ENCODE assay signal across 9 mouse cellular contexts in the genomic region with DNA sequence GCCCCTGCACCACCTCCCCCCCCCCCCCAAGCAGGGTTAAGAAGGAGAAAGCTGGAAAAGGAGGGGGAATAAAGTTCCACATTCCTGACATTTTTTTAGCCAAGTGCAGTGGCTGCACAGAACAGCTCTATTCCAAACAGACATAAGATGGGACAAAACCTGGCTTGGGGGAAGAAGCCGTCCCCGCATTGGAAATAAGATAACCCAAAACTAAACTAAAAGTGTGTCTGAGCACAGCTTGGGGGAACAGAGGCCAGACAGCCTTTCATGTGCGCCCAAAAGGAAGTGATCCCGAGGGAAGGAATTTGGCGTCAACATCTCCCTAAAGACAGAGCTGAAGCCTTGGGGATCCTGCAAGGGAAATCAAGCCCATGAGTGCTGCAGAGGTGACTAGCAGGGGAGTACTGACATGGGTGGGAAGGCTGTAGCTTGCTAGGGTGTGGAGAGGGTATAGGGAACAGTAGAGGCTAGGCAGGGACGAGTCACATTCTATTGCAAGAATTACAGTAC. TPM values are rescaled to one million over a fixed set of nuclear protein-coding genes. Genes with fewer than 3 reads are reported as not detected.
DNase-seq lines count a peak whose midpoint lies in the region; ATAC-seq lines count a peak whose summit lies in the region.
"Had no signal": no experiment of that assay in that cellular context is flagged by ENCODE, and none has a peak within 500 bp of the region (broad histone marks: within the 10 kb centered on the region; RNA-seq: fewer than 3 reads in every experiment).

No protein-coding gene starts in this region.

- WGBS in heart, embryonic 11.5 days (ENCODE audit: insufficient replicate concordance), result 10% methylated on average over 6 of the region's 6 CpGs
- 17% methylated on average over 6 of the region's 6 CpGs for WGBS in embryonic facial prominence, embryonic 11.5 days
- 13% methylated on average over 6 of the region's 6 CpGs for WGBS in intestine, embryonic 14.5 days
- 15% methylated on average over 6 of the region's 6 CpGs for WGBS in midbrain, embryonic 16.5 days

- H3K4me2 ChIP-seq in heart, embryonic 11.5 days, result peak overlapping the region; percentile 74
- H3K4me2 ChIP-seq in embryonic facial prominence, embryonic 11.5 days (ENCODE audit: low read depth, low read length), result peak overlapping the region; percentile 26
- peak overlapping the region; percentile 66 for H3K4me2 ChIP-seq in intestine, embryonic 14.5 days (ENCODE audit: low read length)
- H3K4me2 ChIP-seq in midbrain, embryonic 16.5 days (ENCODE audit: low read length), result peak overlapping the region; percentile 20; the same call in 1 of the 2 replicates

- peaks cover 49% of the 10 kb centered on the region for H3K4me1 ChIP-seq in heart, embryonic 11.5 days (ENCODE audit: control insufficient read depth, insufficient read depth, low read length)
- peaks cover 5% of the 10 kb centered on the region for H3K4me1 ChIP-seq in embryonic facial prominence, embryonic 11.5 days (ENCODE audit: control insufficient read depth, insufficient read depth, low read length)
- peaks cover 49% of the 10 kb centered on the region for H3K4me1 ChIP-seq in intestine, embryonic 14.5 days (replicated peaks; ENCODE audit: control insufficient read depth, insufficient read depth, low read length)
- peaks cover 15% of the 10 kb centered on the region for H3K4me1 ChIP-seq in midbrain, embryonic 16.5 days (ENCODE audit: control insufficient read depth, insufficient read depth, low read length)

- 0 out of 2 replicates have a peak overlapping the region, but pooled peaks have one; percentile 24 for H3K9ac ChIP-seq in heart, embryonic 11.5 days (ENCODE audit: low read depth, low read length)
- H3K9ac ChIP-seq in embryonic facial prominence, embryonic 11.5 days (replicated peaks; ENCODE audit: low read length), result peak overlapping the region; percentile 32; the same call in 1 of the 2 replicates
- H3K9ac ChIP-seq in intestine, embryonic 14.5 days (ENCODE audit: low read length), result 0 out of 2 replicates have a peak overlapping the region, but pooled peaks have one; percentile 11
- no peak overlapping the region for H3K9ac ChIP-seq in midbrain, embryonic 16.5 days (ENCODE audit: low read depth, low read length)

- no peak for ATAC-seq in heart, embryonic 11.5 days (replicated peaks; ENCODE audit: insufficient number of reproducible peaks, low FRiP score, low TSS enrichment)
- ATAC-seq in embryonic facial prominence, embryonic 11.5 days (replicated peaks; ENCODE audit: insufficient number of reproducible peaks, low FRiP score, low TSS enrichment, low read depth), result no peak
- no peak for ATAC-seq in intestine, embryonic 14.5 days (replicated peaks; ENCODE audit: low FRiP score, low TSS enrichment, low read depth)
- ATAC-seq in midbrain, embryonic 16.5 days, result no peak
- ATAC-seq in granulocyte monocyte progenitor cell, adult 5-6 weeks (replicated peaks; ENCODE audit: poor library complexity, severe bottlenecking), result no peak

- no peaks in the 10 kb centered on the region for H3K36me3 ChIP-seq in heart, embryonic 11.5 days (ENCODE audit: control insufficient read depth, insufficient read depth, low read length)
- H3K36me3 ChIP-seq in embryonic facial prominence, embryonic 11.5 days (replicated peaks; ENCODE audit: control insufficient read depth, insufficient read depth, low read depth, low read length), result no peaks in the 10 kb centered on the region
- H3K36me3 ChIP-seq in intestine, embryonic 14.5 days (ENCODE audit: control insufficient read depth, insufficient read depth, low read length), result no peaks in the 10 kb centered on the region
- H3K36me3 ChIP-seq in midbrain, embryonic 16.5 days (ENCODE audit: control insufficient read depth, insufficient read depth, low read length), result no peaks in the 10 kb centered on the region

- no peak overlapping the region for H3K4me3 ChIP-seq in heart, embryonic 11.5 days (ENCODE audit: low read depth, low read length)
- no peak overlapping the region; the same call in 1 of the 2 replicates for H3K4me3 ChIP-seq in embryonic facial prominence, embryonic 11.5 days (ENCODE audit: low read depth, low read length)
- peak overlapping the region; percentile 12 for H3K4me3 ChIP-seq in intestine, embryonic 14.5 days (ENCODE audit: low read depth, low read length)
- H3K4me3 ChIP-seq in midbrain, embryonic 16.5 days (ENCODE audit: low read depth, low read length), result no peak overlapping the region

- no peaks in the 10 kb centered on the region for H3K27me3 ChIP-seq in heart, embryonic 11.5 days (ENCODE audit: control insufficient read depth, insufficient read depth, low read length)
- H3K27me3 ChIP-seq in embryonic facial prominence, embryonic 11.5 days (ENCODE audit: control insufficient read depth, insufficient read depth, low read length), result no peaks in the 10 kb centered on the region
- no peaks in the 10 kb centered on the region for H3K27me3 ChIP-seq in intestine, embryonic 14.5 days (replicated peaks; ENCODE audit: control insufficient read depth, insufficient read depth, low read length)
- peaks cover 2% of the 10 kb centered on the region; the same call in 1 of the 2 replicates for H3K27me3 ChIP-seq in midbrain, embryonic 16.5 days (ENCODE audit: control insufficient read depth, insufficient read depth, low read depth, low read length)

- H3K27ac ChIP-seq in heart, embryonic 11.5 days (ENCODE audit: low read depth, low read length), result peak overlapping the region; percentile 42; the same call in 1 of the 2 replicates
- H3K27ac ChIP-seq in embryonic facial prominence, embryonic 11.5 days (replicated peaks; ENCODE audit: low read depth, low read length), result peak overlapping the region; percentile 74
- peak overlapping the region; percentile 80 for H3K27ac ChIP-seq in intestine, embryonic 14.5 days (ENCODE audit: low read depth)
- no peak overlapping the region for H3K27ac ChIP-seq in midbrain, embryonic 16.5 days (ENCODE audit: low read length)

- H3K9me3 ChIP-seq in heart, embryonic 11.5 days (replicated peaks; ENCODE audit: control insufficient read depth, low read length), result no peaks in the 10 kb centered on the region
- H3K9me3 ChIP-seq in embryonic facial prominence, embryonic 11.5 days (replicated peaks; ENCODE audit: control insufficient read depth, low read length), result no peaks in the 10 kb centered on the region
- H3K9me3 ChIP-seq in intestine, embryonic 14.5 days (ENCODE audit: control insufficient read depth, low read length), result no peaks in the 10 kb centered on the region
- no peaks in the 10 kb centered on the region for H3K9me3 ChIP-seq in midbrain, embryonic 16.5 days (replicated peaks; ENCODE audit: control insufficient read depth, low read length, poor library complexity, severe bottlenecking)

- DNase-seq in heart, postnatal 10 days, result no peak
- peak; percentile 32 for DNase-seq in embryonic facial prominence, embryonic 11.5 days (ENCODE audit: low spot score)
- DNase-seq in intestine, embryonic 14.5 days (ENCODE audit: low spot score), result peak; percentile 54
- DNase-seq in spleen, postnatal 10 days (ENCODE audit: low spot score in 2 of 2), result no peak
- DNase-seq in frontal cortex, postnatal 36 days (ENCODE audit: low spot score in 2 of 2), result no peak
- DNase-seq: thymus, postnatal 4 days had no signal

- intact Hi-C loops in heart, postnatal 10 days (cut with DNase I), result loop anchor here (5.0 kb wide), 2 partner anchors 79 to 124 kb away; a partner anchor contains a TSS

RNA-seq across cellular contexts. Expression of a gene that starts 3.0 kb away (rescaled TPM):
- 6.1 and 7.1 TPM in 2 replicates for polyA plus RNA-seq in heart, embryonic 11.5 days (2014; fragmentation: Nextera tagmentation; extraction: Ambion mirVana)
- 10 to 100 TPM; 12.1 to 15.3 TPM for total RNA-seq in heart, postnatal 10 days (2021)
- polyA plus RNA-seq in embryonic facial prominence, embryonic 11.5 days (2014; fragmentation: Nextera tagmentation; extraction: Ambion mirVana), result 8.7 and 9.0 TPM in 2 replicates
- 10.4 and 11.6 TPM in 2 replicates for polyA plus RNA-seq in intestine, embryonic 14.5 days (2014; fragmentation: Nextera tagmentation; extraction: Ambion mirVana)
- 2.0 TPM in 2 replicates for polyA plus RNA-seq in midbrain, embryonic 16.5 days (2015; fragmentation: Nextera tagmentation; extraction: Ambion mirVana)
- 8.9 and 9.3 TPM in 2 replicates for total RNA-seq in granulocyte monocyte progenitor cell, adult 5-6 weeks (2014; fragmentation: Nextera tagmentation)
- 2.2 and 4.0 TPM in 2 replicates for total RNA-seq in granulocyte monocyte progenitor cell, adult 5-6 weeks (2017)

Comparison
In these comparisons a context has a peak if more than half of its experiments do, and no peak if none do; other contexts are left out.
1. H3K4me2 ChIP-seq: peak in every context shown above with its lines; median percentile 74 in heart, embryonic 11.5 days; 66 in intestine, embryonic 14.5 days; 26 in embryonic facial prominence, embryonic 11.5 days; 20 in midbrain, embryonic 16.5 days.
2. DNase-seq: peak in embryonic facial prominence, embryonic 11.5 days (single experiment) and intestine, embryonic 14.5 days (single experiment); none in heart, postnatal 10 days (0 of 2), spleen, postnatal 10 days (0 of 2) and frontal cortex, postnatal 36 days (0 of 2).